8 mouse cellular contexts compared by ENCODE assay signal in genomic region chr5:121842665-121843118, GRCm38 (mm10). TPM values are rescaled to one million over a fixed set of nuclear protein-coding genes. Genes with fewer than 3 reads are reported as not detected.
A peak's percentile ranks its signal among the peaks of the same experiment; 100 is the strongest.
DNase-seq lines count a peak whose midpoint lies in the region; ATAC-seq and TF ChIP-seq lines count a peak whose summit lies in the region.

No protein-coding gene starts in this region.

- WGBS in forebrain, embryonic 12.5 days: under 1% methylated on average over 33 of the region's 33 CpGs
- under 1% methylated on average over 33 of the region's 33 CpGs for WGBS in lung, embryonic 14.5 days

- no peaks in the 10 kb centered on the region for H3K9me3 ChIP-seq in E14TG2a.4 (ENCODE audit: low read length)
- H3K9me3 ChIP-seq in forebrain, embryonic 12.5 days: no peaks in the 10 kb centered on the region
- H3K9me3 ChIP-seq in lung, embryonic 14.5 days (ENCODE audit: low read depth, low read length): no peaks in the 10 kb centered on the region

- no peak overlapping the region for H3K27ac ChIP-seq in forebrain, embryonic 12.5 days
- H3K27ac ChIP-seq in lung, embryonic 14.5 days (ENCODE audit: low read depth): 0 out of 2 replicates have a peak overlapping the region, but pooled peaks have one; percentile 24

- intact Hi-C loops in heart, postnatal 10 days (cut with DNase I): loop anchor here (2.0 to 10.0 kb wide), 3 partner anchors 28 to 130 kb away; partner anchors contain the start of gene Atxn2

- peaks cover 33% of the 10 kb centered on the region for H3K27me3 ChIP-seq in E14TG2a.4 (ENCODE audit: insufficient read depth, low read length)
- H3K27me3 ChIP-seq in forebrain, embryonic 12.5 days: peaks cover 78% of the 10 kb centered on the region
- peaks cover 14% of the 10 kb centered on the region; the same call in 1 of the 2 replicates for H3K27me3 ChIP-seq in lung, embryonic 14.5 days (ENCODE audit: insufficient read depth, low read length)

- DNase-seq in c-Kit-positive CD71-positive TER-119-positive erythroid progenitor cells, embryonic 14.5 days (ENCODE audit: low spot score): peak; percentile 72
- DNase-seq in heart, postnatal 10 days: peak; percentile 88 to 92
- peak; percentile 89 to 91 for DNase-seq in kidney, postnatal 4 days
- peak; percentile 88 for DNase-seq in lung, embryonic 14.5 days
- peak; percentile 80 for DNase-seq in testis, postnatal 14 days (ENCODE audit: low spot score)

- no peaks in the 10 kb centered on the region for H3K36me3 ChIP-seq in E14TG2a.4 (ENCODE audit: insufficient read depth, low read length)
- H3K36me3 ChIP-seq in forebrain, embryonic 12.5 days (replicated peaks): no peaks in the 10 kb centered on the region
- H3K36me3 ChIP-seq in lung, embryonic 14.5 days (ENCODE audit: insufficient read depth): no peaks in the 10 kb centered on the region

- H3K4me2 ChIP-seq in forebrain, embryonic 12.5 days: peak overlapping the region; percentile 84
- H3K4me2 ChIP-seq in lung, embryonic 14.5 days: peak overlapping the region; percentile 92

- peaks cover 79% of the 10 kb centered on the region for H3K4me1 ChIP-seq in E14TG2a.4 (replicated peaks; ENCODE audit: low read depth, low read length)
- peaks cover 26% of the 10 kb centered on the region for H3K4me1 ChIP-seq in forebrain, embryonic 12.5 days
- peaks cover 13% of the 10 kb centered on the region for H3K4me1 ChIP-seq in lung, embryonic 14.5 days (ENCODE audit: insufficient read depth)

- peak; percentile 70 for ATAC-seq in forebrain, embryonic 12.5 days (ENCODE audit: low FRiP score)
- ATAC-seq in lung, embryonic 14.5 days (ENCODE audit: insufficient read depth): peak; percentile 50; the same call in 1 of the 2 replicates
- ATAC-seq in neutrophil, adult 5-6 weeks (ENCODE audit: extremely low read depth, insufficient number of reproducible peaks, low FRiP score, poor library complexity, severe bottlenecking): peak; percentile 52; the same call in 1 of the 2 replicates

- peak; percentile 35 for TF ChIP-seq CTCF in E14TG2a.4 (conservative IDR thresholded peaks at IDR 0.05; ENCODE audit: low read length)
- TF ChIP-seq CTCF in lung, embryonic 14.5 days (IDR thresholded peaks at IDR 0.05; ENCODE audit: low read depth): peak; percentile 97

- peak overlapping the region; percentile 82 for H3K4me3 ChIP-seq in E14TG2a.4 (replicated peaks; ENCODE audit: low read length)
- peak overlapping the region; percentile 45 for H3K4me3 ChIP-seq in forebrain, embryonic 12.5 days (replicated peaks)
- peak overlapping the region; percentile 51 for H3K4me3 ChIP-seq in lung, embryonic 14.5 days (ENCODE audit: low read depth, low read length)

- peak overlapping the region; percentile 52 for H3K9ac ChIP-seq in forebrain, embryonic 12.5 days
- peak overlapping the region; percentile 58 for H3K9ac ChIP-seq in lung, embryonic 14.5 days

RNA-seq across cellular contexts. Expression of gene Sh2b3, which starts 5.2 kb away (rescaled TPM):
- 7.1 and 7.4 TPM in 2 replicates for polyA plus RNA-seq in forebrain, embryonic 12.5 days (2016; fragmentation: Nextera tagmentation; extraction: Ambion mirVana)
- 10 to 100 TPM; 38.2 to 38.7 TPM for total RNA-seq in heart, postnatal 10 days (2021)
- polyA plus RNA-seq in lung, embryonic 14.5 days (2014; fragmentation: Nextera tagmentation; extraction: Ambion mirVana): 24.2 and 26.4 TPM in 2 replicates
- total RNA-seq in neutrophil, adult 5-6 weeks (2017): 77.7 and 81.7 TPM in 2 replicates

RNA-seq across cellular contexts. Expression of gene Pheta1, which starts 6.1 kb away (rescaled TPM):
- polyA plus RNA-seq in forebrain, embryonic 12.5 days (2016; fragmentation: Nextera tagmentation; extraction: Ambion mirVana): 44.6 and 48.1 TPM in 2 replicates
- total RNA-seq in heart, postnatal 10 days (2021): 10 to 100 TPM; 13.3 to 15.2 TPM
- polyA plus RNA-seq in lung, embryonic 14.5 days (2014; fragmentation: Nextera tagmentation; extraction: Ambion mirVana): 22.2 TPM in 2 replicates
- 1.1 and 1.5 TPM in 2 replicates for total RNA-seq in neutrophil, adult 5-6 weeks (2017)
